Mouse (Mus musculus): ENCODE measurements around the gene Thsd7b. TPM values are rescaled to one million over a fixed set of nuclear protein-coding genes. Genes with fewer than 3 reads are reported as not detected.
A peak's percentile ranks its signal among the peaks of the same experiment; 100 is the strongest.

The Thsd7b gene
- polyA plus RNA-seq, 1 experiment from 2014 or later, result 16.7 TPM

DNA sequence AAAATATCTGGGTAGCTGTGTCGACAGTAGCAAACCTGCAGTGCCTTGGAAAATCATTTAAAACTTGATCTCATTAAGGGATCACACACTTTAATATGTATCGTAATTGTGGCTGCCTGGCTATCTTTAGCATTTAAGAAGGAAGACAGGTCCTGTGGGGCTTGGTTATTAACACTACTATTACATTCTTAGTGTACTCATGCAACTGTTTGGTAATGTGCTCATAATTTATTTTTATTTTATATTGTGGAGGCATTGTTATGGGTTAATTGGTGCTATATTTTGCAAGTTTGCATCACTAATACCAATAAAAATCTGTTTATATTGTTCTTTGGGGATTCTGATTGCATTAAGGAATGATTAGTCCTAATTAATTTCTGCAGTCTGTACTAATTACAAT is 265.4 kb downstream of the Thsd7b start:
- H3K9ac ChIP-seq, result no peak overlapping the region
- H3K4me2 ChIP-seq, result no peak overlapping the region
- H3K36me3 ChIP-seq, result no peaks in the 10 kb centered on the region
- H3K4me3 ChIP-seq, result no peak overlapping the region
- peak; percentile 66 for ATAC-seq (ENCODE audit: low FRiP score)
- H3K27me3 ChIP-seq, result no peaks in the 10 kb centered on the region
- H3K4me1 ChIP-seq (replicated peaks), result 0 out of 2 replicates have a peak, but pooled peaks cover 4% of the 10 kb centered on the region
- H3K27ac ChIP-seq, result no peak overlapping the region
- no peaks in the 10 kb centered on the region for H3K9me3 ChIP-seq
- WGBS, result 59% methylated on average over 2 of the region's 2 CpGs

DNA sequence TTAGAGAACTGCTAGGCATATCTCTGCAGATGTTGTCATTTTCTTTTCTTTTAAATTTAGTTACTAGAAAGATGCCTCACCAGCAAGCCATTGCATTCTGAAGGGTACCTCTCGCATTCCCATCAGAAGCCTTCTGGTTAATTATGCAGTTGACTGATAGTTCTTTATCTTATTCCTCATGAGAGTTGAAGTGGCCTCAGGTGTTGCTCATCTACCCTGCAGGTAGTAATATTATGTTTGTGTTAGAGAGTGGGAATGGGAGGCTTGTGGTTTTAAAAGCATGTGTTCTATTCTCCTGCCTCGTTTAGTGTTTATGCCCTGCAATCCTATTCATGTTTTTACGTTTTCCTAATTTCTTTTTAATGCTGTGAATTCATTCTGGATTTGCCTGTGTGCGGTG is 265.9 kb downstream of the Thsd7b start:
- WGBS, result 62% methylated on average over 4 of the region's 4 CpGs
- Histone ChIP-seq H3K9ac (no peak overlapping the region), H3K36me3 (no peaks in the 10 kb centered on the region), H3K4me1 (replicated peaks) (0 out of 2 replicates have a peak, but pooled peaks cover 4% of the 10 kb centered on the region), H3K4me2 (no peak overlapping the region), H3K27ac (no peak overlapping the region), H3K27me3 (no peaks in the 10 kb centered on the region), H3K9me3 (no peaks in the 10 kb centered on the region), H3K4me3 (no peak overlapping the region)
- ATAC-seq (ENCODE audit: low FRiP score), result peak; percentile 43

- whole genome bisulfite sequencing, result 57% methylated on average over 1 of the region's 1 CpGs
- no peaks in the 10 kb centered on the region for H3K27me3 ChIP-seq
- no peak for ATAC-seq (ENCODE audit: low FRiP score)
- H3K4me1 ChIP-seq (replicated peaks), result 0 out of 2 replicates have a peak, but pooled peaks cover 4% of the 10 kb centered on the region
- H3K36me3 ChIP-seq, result no peaks in the 10 kb centered on the region
- H3K4me3 ChIP-seq, result no peak overlapping the region
- H3K27ac ChIP-seq, result no peak overlapping the region
- H3K4me2 ChIP-seq, result no peak overlapping the region
- no peaks in the 10 kb centered on the region for H3K9me3 ChIP-seq
- H3K9ac ChIP-seq, result no peak overlapping the region
Measured at GRCm38 (mm10) chr1:129540751-129541150, 267.6 kb downstream of the Thsd7b start.

DNA sequence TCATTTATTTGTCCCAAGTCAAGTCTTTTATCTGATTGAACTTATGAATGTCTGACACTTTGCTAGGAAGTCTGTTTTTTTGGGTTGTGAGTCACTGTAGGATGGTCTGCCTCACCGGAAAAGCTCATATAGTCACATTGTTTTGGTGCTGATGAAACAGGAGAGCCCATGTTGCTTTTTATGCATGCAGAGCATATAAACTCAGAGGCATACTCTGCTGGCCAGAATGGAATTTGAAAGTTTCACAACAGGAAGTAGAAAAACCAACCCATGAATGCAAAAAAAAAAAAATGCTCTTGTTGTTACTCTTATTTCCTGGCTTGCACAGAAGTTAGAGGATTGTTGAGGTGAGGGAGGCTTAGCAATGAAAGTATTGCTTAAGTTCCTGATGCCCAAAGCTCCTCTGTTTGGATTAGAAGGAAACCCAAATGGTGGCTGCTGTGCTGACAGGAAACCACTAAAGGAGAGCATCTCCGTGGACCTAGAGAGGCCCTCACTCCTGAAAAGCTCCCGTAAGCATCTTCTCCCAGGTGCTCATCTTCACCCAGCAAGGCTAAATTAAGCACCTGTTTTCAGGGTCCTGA is 269.6 kb downstream of the Thsd7b start:
- no peak overlapping the region for H3K4me2 ChIP-seq
- ATAC-seq (ENCODE audit: low FRiP score), result no peak
- no peaks in the 10 kb centered on the region for H3K9me3 ChIP-seq
- H3K27ac ChIP-seq, result no peak overlapping the region
- 90% methylated on average over 3 of the region's 3 CpGs for WGBS
- 0 out of 2 replicates have a peak, but pooled peaks cover 4% of the 10 kb centered on the region for H3K4me1 ChIP-seq (replicated peaks)
- H3K4me3 ChIP-seq, result no peak overlapping the region
- H3K9ac ChIP-seq, result no peak overlapping the region
- no peaks in the 10 kb centered on the region for H3K27me3 ChIP-seq
- no peaks in the 10 kb centered on the region for H3K36me3 ChIP-seq

GRCm38 (mm10) chr1:129543169-129543568 is 270.1 kb downstream of the Thsd7b start:
- no peaks in the 10 kb centered on the region for H3K36me3 ChIP-seq
- H3K4me1 ChIP-seq (replicated peaks), result no peaks in the 10 kb centered on the region
- H3K9ac ChIP-seq, result no peak overlapping the region
- H3K27ac ChIP-seq, result no peak overlapping the region
- H3K4me3 ChIP-seq, result no peak overlapping the region
- ATAC-seq (ENCODE audit: low FRiP score), result no peak
- whole genome bisulfite sequencing, result 88% methylated on average over 3 of the region's 3 CpGs
- H3K9me3 ChIP-seq, result no peaks in the 10 kb centered on the region
- no peak overlapping the region for H3K4me2 ChIP-seq
- no peaks in the 10 kb centered on the region for H3K27me3 ChIP-seq

GRCm38 (mm10) chr1:129558054-129558453 is 285.0 kb downstream of the Thsd7b start:
- Histone ChIP-seq H3K4me3 (no peak overlapping the region), H3K4me1 (replicated peaks) (no peaks in the 10 kb centered on the region), H3K36me3 (no peaks in the 10 kb centered on the region), H3K27ac (no peak overlapping the region), H3K9me3 (peaks cover 6% of the 10 kb centered on the region; the same call in 1 of the 2 replicates), H3K9ac (no peak overlapping the region), H3K4me2 (no peak overlapping the region), H3K27me3 (no peaks in the 10 kb centered on the region)
- 88% methylated on average over 4 of the region's 4 CpGs for WGBS
- ATAC-seq (ENCODE audit: low FRiP score), result no peak

GRCm38 (mm10) chr1:129559137-129559536 is 286.0 kb downstream of the Thsd7b start:
- Histone ChIP-seq H3K4me3 (no peak overlapping the region), H3K4me1 (replicated peaks) (0 out of 2 replicates have a peak, but pooled peaks cover 2% of the 10 kb centered on the region), H3K27ac (no peak overlapping the region), H3K9me3 (no peaks in the 10 kb centered on the region), H3K36me3 (no peaks in the 10 kb centered on the region), H3K27me3 (no peaks in the 10 kb centered on the region), H3K4me2 (no peak overlapping the region), H3K9ac (no peak overlapping the region)
- no peak for ATAC-seq (ENCODE audit: low FRiP score)
- 89% methylated on average over 4 of the region's 4 CpGs for WGBS

GRCm38 (mm10) chr1:129559812-129560211 is 286.7 kb downstream of the Thsd7b start:
- no peak overlapping the region for H3K27ac ChIP-seq
- no peak overlapping the region for H3K4me2 ChIP-seq
- no peak for ATAC-seq (ENCODE audit: low FRiP score)
- no peak overlapping the region for H3K4me3 ChIP-seq
- H3K27me3 ChIP-seq, result no peaks in the 10 kb centered on the region
- H3K9ac ChIP-seq, result no peak overlapping the region
- H3K9me3 ChIP-seq, result no peaks in the 10 kb centered on the region
- WGBS, result 50% methylated on average over 3 of the region's 3 CpGs
- no peaks in the 10 kb centered on the region for H3K36me3 ChIP-seq
- H3K4me1 ChIP-seq (replicated peaks), result 0 out of 2 replicates have a peak, but pooled peaks cover 2% of the 10 kb centered on the region

GRCm38 (mm10) chr1:129562707-129563106 is 289.6 kb downstream of the Thsd7b start:
- H3K9ac ChIP-seq, result no peak overlapping the region
- H3K9me3 ChIP-seq, result no peaks in the 10 kb centered on the region
- 85% methylated on average over 1 of the region's 1 CpGs for WGBS
- H3K36me3 ChIP-seq, result no peaks in the 10 kb centered on the region
- no peak overlapping the region for H3K4me2 ChIP-seq
- no peak overlapping the region for H3K4me3 ChIP-seq
- H3K27me3 ChIP-seq, result no peaks in the 10 kb centered on the region
- H3K4me1 ChIP-seq (replicated peaks), result 0 out of 2 replicates have a peak, but pooled peaks cover 2% of the 10 kb centered on the region
- H3K27ac ChIP-seq, result no peak overlapping the region
- ATAC-seq (ENCODE audit: low FRiP score), result no peak

DNA sequence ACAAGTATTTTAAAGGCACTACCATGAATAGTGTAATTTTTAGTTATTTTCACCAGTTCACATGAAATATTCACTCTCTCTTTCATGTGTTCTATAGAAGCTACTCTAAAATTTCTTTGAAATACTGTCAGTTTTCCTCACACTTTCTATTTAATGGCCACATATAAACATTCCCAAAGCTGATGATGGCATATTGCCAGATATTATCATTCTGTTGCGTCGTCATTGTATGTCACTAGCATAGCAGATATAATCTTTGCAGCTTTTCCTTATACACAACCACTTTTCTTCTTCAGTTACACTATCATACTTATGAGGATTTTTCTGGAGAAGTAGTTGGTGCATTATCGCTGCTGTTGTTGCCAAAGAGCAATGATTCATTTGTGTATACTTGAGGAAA is 297.4 kb downstream of the Thsd7b start:
- 81% methylated on average over 3 of the region's 3 CpGs for WGBS
- Histone ChIP-seq H3K27ac (no peak overlapping the region), H3K27me3 (no peaks in the 10 kb centered on the region)

GRCm38 (mm10) chr1:129579955-129580354 is 306.9 kb downstream of the Thsd7b start:
- Histone ChIP-seq H3K9ac (no peak overlapping the region), H3K4me1 (replicated peaks) (no peaks in the 10 kb centered on the region), H3K27ac (no peak overlapping the region), H3K27me3 (no peaks in the 10 kb centered on the region), H3K4me3 (no peak overlapping the region), H3K4me2 (no peak overlapping the region), H3K36me3 (no peaks in the 10 kb centered on the region), H3K9me3 (no peaks in the 10 kb centered on the region)
- ATAC-seq (ENCODE audit: low FRiP score), result no peak
- 79% methylated on average over 4 of the region's 4 CpGs for WGBS

More for the DNA sequence above, 297.4 kb downstream of the Thsd7b start:
- Histone ChIP-seq H3K4me1 (replicated peaks) (no peaks in the 10 kb centered on the region), H3K4me2 (no peak overlapping the region), H3K9me3 (no peaks in the 10 kb centered on the region), H3K36me3 (no peaks in the 10 kb centered on the region), H3K9ac (no peak overlapping the region), H3K4me3 (no peak overlapping the region)
- ATAC-seq (ENCODE audit: low FRiP score), result no peak

GRCm38 (mm10) chr1:129586635-129587034 is 313.5 kb downstream of the Thsd7b start:
- no peak for ATAC-seq (ENCODE audit: low FRiP score)
- WGBS, result 82% methylated on average over 6 of the region's 6 CpGs
- Histone ChIP-seq H3K4me2 (no peak overlapping the region), H3K27ac (no peak overlapping the region), H3K9ac (no peak overlapping the region), H3K4me1 (replicated peaks) (no peaks in the 10 kb centered on the region), H3K36me3 (no peaks in the 10 kb centered on the region), H3K27me3 (no peaks in the 10 kb centered on the region), H3K4me3 (no peak overlapping the region), H3K9me3 (no peaks in the 10 kb centered on the region)

- 75% methylated on average over 3 of the region's 3 CpGs for WGBS
- no peak overlapping the region for H3K9ac ChIP-seq
- H3K27me3 ChIP-seq, result no peaks in the 10 kb centered on the region
- no peaks in the 10 kb centered on the region for H3K36me3 ChIP-seq
- ATAC-seq (ENCODE audit: low FRiP score), result no peak
- no peaks in the 10 kb centered on the region for H3K9me3 ChIP-seq
- no peak overlapping the region for H3K4me2 ChIP-seq
- no peaks in the 10 kb centered on the region for H3K4me1 ChIP-seq (replicated peaks)
- no peak overlapping the region for H3K27ac ChIP-seq
- no peak overlapping the region for H3K4me3 ChIP-seq
Measured at GRCm38 (mm10) chr1:129589366-129590002, 316.4 kb downstream of the Thsd7b start.
